Mouse (Mus musculus): Measurements from ENCODE around the gene Hoxa10. TPM values are rescaled to one million over a fixed set of nuclear protein-coding genes. Genes with fewer than 3 reads are reported as not detected.

Hoxa10 gene
- total and polyA plus RNA-seq, 3 experiments = not detected

- Histone ChIP-seq H3K79me2 (ENCODE audit: control insufficient read depth, insufficient read depth, low read length, poor library complexity) (no peaks in the 10 kb centered on the region), H3K27me3 (ENCODE audit: control insufficient read depth in 1 of 2, insufficient read depth in 2 of 2, low read length in 2 of 2) (no peaks in the 10 kb centered on the region), H3K9ac (ENCODE audit: control insufficient read depth, low read depth, low read length, poor library complexity, severe bottlenecking) (no peak overlapping the region), H3K36me3 (ENCODE audit: control insufficient read depth in 1 of 2, insufficient read depth in 2 of 2, low read length in 2 of 2) (no peaks in the 10 kb centered on the region), H3K9me3 (replicated peaks; ENCODE audit: insufficient read depth, low read length) (no peaks in the 10 kb centered on the region), H3K4me1 (ENCODE audit: control insufficient read depth in 1 of 2, insufficient read depth in 2 of 2, low read length in 2 of 2) (no peaks in the 10 kb centered on the region), H3K27ac (ENCODE audit: control insufficient read depth, low read depth, low read length) (no peak overlapping the region), H3K4me3 (ENCODE audit: control insufficient read depth in 1 of 2, insufficient read depth in 1 of 2, low read depth in 2 of 2, low read length in 2 of 2) (no peak overlapping the region)
- no peak for DNase-seq (ENCODE audit: low read depth, low spot score)
- TF ChIP-seq NELFE (IDR thresholded peaks at IDR 0.05; ENCODE audit: low read depth, low read length) (no peak), USF2 (IDR thresholded peaks at IDR 0.05; ENCODE audit: borderline replicate concordance in 1 of 2, insufficient read depth in 1 of 2, low read depth in 1 of 2, low read length in 2 of 2) (no peak), BHLHE40 (IDR thresholded peaks at IDR 0.05; ENCODE audit: borderline replicate concordance, low read depth, low read length) (no peak), NRF1 (IDR thresholded peaks at IDR 0.05; ENCODE audit: insufficient read depth, low read depth, low read length, poor library complexity, severe bottlenecking) (no peak), KAT2A (conservative IDR thresholded peaks at IDR 0.05; ENCODE audit: low read depth, low read length) (no peak), ZMIZ1 (IDR thresholded peaks at IDR 0.05; ENCODE audit: low read depth, low read length) (no peak), MAFK (IDR thresholded peaks at IDR 0.05; ENCODE audit: borderline replicate concordance, low read depth, low read length) (no peak), MXI1 (IDR thresholded peaks at IDR 0.05; ENCODE audit: low read depth, low read length) (no peak), TCF12 (IDR thresholded peaks at IDR 0.05; ENCODE audit: low read depth, low read length) (no peak), POLR2AphosphoS5 (IDR thresholded peaks at IDR 0.05; ENCODE audit: borderline replicate concordance, low read depth, low read length) (no peak), TBP (IDR thresholded peaks at IDR 0.05; ENCODE audit: low read depth, low read length) (no peak), E2F4 (IDR thresholded peaks at IDR 0.05; ENCODE audit: borderline replicate concordance, low read depth, low read length) (no peak), CTCF (IDR thresholded peaks at IDR 0.05 in 2 of 3, conservative IDR thresholded peaks at IDR 0.05 in 1 of 3; ENCODE audit: control insufficient read depth in 1 of 3, insufficient read depth in 1 of 3, low read depth in 2 of 3, low read length in 3 of 3, poor library complexity in 1 of 3, severe bottlenecking in 1 of 3) (no peak)
Measured at GRCm38 (mm10) chr6:52225612-52226568, 14.8 kb downstream of the Hoxa10 start.

GRCm38 (mm10) chr6:52224895-52225611, 15.6 kb downstream of the Hoxa10 start:
- no peak overlapping the region for H3K4me3 ChIP-seq (ENCODE audit: control insufficient read depth in 1 of 2, insufficient read depth in 1 of 2, low read depth in 2 of 2, low read length in 2 of 2)
- H3K4me1 ChIP-seq (ENCODE audit: control insufficient read depth in 1 of 2, insufficient read depth in 2 of 2, low read length in 2 of 2) = no peaks in the 10 kb centered on the region
- no peak overlapping the region for H3K9ac ChIP-seq (ENCODE audit: control insufficient read depth, low read depth, low read length, poor library complexity, severe bottlenecking)
- H3K27me3 ChIP-seq (ENCODE audit: control insufficient read depth in 1 of 2, insufficient read depth in 2 of 2, low read length in 2 of 2) = no peaks in the 10 kb centered on the region
- H3K36me3 ChIP-seq (ENCODE audit: control insufficient read depth in 1 of 2, insufficient read depth in 2 of 2, low read length in 2 of 2) = no peaks in the 10 kb centered on the region
- DNase-seq (ENCODE audit: low read depth, low spot score) = no peak
- no peak overlapping the region for H3K27ac ChIP-seq (ENCODE audit: control insufficient read depth, low read depth, low read length)
- TF ChIP-seq MYC (IDR thresholded peaks at IDR 0.05; ENCODE audit: low read depth, low read length) = no peak
- no peak for TF ChIP-seq ETS1 (IDR thresholded peaks at IDR 0.05; ENCODE audit: low read depth, low read length)
- no peak for TF ChIP-seq UBTF (IDR thresholded peaks at IDR 0.05; ENCODE audit: borderline replicate concordance, insufficient read depth, low read depth, low read length)
- TF ChIP-seq NRF1 (IDR thresholded peaks at IDR 0.05; ENCODE audit: insufficient read depth, low read depth, low read length, poor library complexity, severe bottlenecking) = no peak
- TF ChIP-seq SMC3 (IDR thresholded peaks at IDR 0.05; ENCODE audit: low read depth, low read length) = no peak
- no peak for TF ChIP-seq MAZ (IDR thresholded peaks at IDR 0.05; ENCODE audit: low read depth, low read length)
- TF ChIP-seq MAX (IDR thresholded peaks at IDR 0.05; ENCODE audit: low read length) = no peak
- no peak for TF ChIP-seq RAD21 (IDR thresholded peaks at IDR 0.05; ENCODE audit: low read depth, low read length)
- TF ChIP-seq RCOR1 (IDR thresholded peaks at IDR 0.05; ENCODE audit: low read depth, low read length) = no peak
- no peak for TF ChIP-seq MYB (IDR thresholded peaks at IDR 0.05; ENCODE audit: low read depth, low read length)
- TF ChIP-seq HCFC1 (IDR thresholded peaks at IDR 0.05; ENCODE audit: low read depth, low read length) = no peak
- TF ChIP-seq KAT2A (conservative IDR thresholded peaks at IDR 0.05; ENCODE audit: low read depth, low read length) = no peak
- no peak for TF ChIP-seq MXI1 (IDR thresholded peaks at IDR 0.05; ENCODE audit: low read depth, low read length)
- H3K79me2 ChIP-seq (ENCODE audit: control insufficient read depth, insufficient read depth, low read length, poor library complexity) = no peaks in the 10 kb centered on the region
- no peaks in the 10 kb centered on the region for H3K9me3 ChIP-seq (replicated peaks; ENCODE audit: insufficient read depth, low read length)

All from MEL (cell line).